Mouse (Mus musculus) adrenal gland, postnatal 14 days (tissue): ENCODE measurements around the gene Cd99l2. TPM values are rescaled to one million over a fixed set of nuclear protein-coding genes. Genes with fewer than 3 reads are reported as not detected.

Experiments used
- microRNA-seq, 2 experiments: library from miRNA; unstranded; fragments of <30 nt; microRNA quantifications; one replicate each; pipeline ENCODE4 v1.2.0; 2021
- total RNA-seq: library from RNA; stranded (reverse); gene quantifications from 2 replicates; pipeline ENCODE4 v1.2.3, GENCODE M21; 2021

Cd99l2 gene
- total RNA-seq, 1 experiment from 2014 or later = 58.6 TPM

Small RNA genes within 50 kb of the gene (microRNA-seq; reads per million reads assigned to microRNA genes)
- gene Gm23945 = 0 reads per million in 2 experiments

Other genes starting within 250 kb of the Cd99l2 start
- gene Mtmr1, start 128.1 kb downstream of the Cd99l2 start, total RNA-seq = 26.6 and 30.7 TPM in 2 replicates
- gene Hmgb3, start 63.1 kb upstream of the Cd99l2 start, total RNA-seq = 151 and 154 TPM in 2 replicates
- gene Gpr50, start 170.8 kb upstream of the Cd99l2 start, total RNA-seq = not detected in 2 replicates